Mouse (Mus musculus) forebrain, embryonic 14.5 days (tissue): ENCODE results near the gene Fam69b. TPM values are rescaled to one million over a fixed set of nuclear protein-coding genes. Genes with fewer than 3 reads are reported as not detected.

ENCODE experiments used
- ATAC-seq: fragments of 200-750 bp; cut with Nextera tagmentation; 2 replicates; pipeline ENCODE4 v1.8.0; 2017; ENCODE audit warnings: mild to moderate bottlenecking, moderate library complexity
- DNase-seq: peaks from one replicate; pipeline ENCODE4 v3.0.0-alpha.2; 2015; ENCODE audit warnings: low spot score
- H3K27ac ChIP-seq: fragments of 300-500 bp; sonication (generic); 2 replicates; pipeline ENCODE4 v1.5.1; 2014; ENCODE audit warnings: low read depth, mild to moderate bottlenecking, control low read depth, low read length, moderate library complexity
- H3K27me3 ChIP-seq: fragments of 300-500 bp; sonication (generic); replicated peaks from 2 replicates; pipeline ENCODE4 v1.6.1; 2014; ENCODE audit warnings: low read length, control low read depth, mixed read lengths; ENCODE audit not compliant: control insufficient read depth, insufficient read depth
- H3K36me3 ChIP-seq: fragments of 300-500 bp; sonication (generic); 2 replicates; pipeline ENCODE4 v1.6.1; 2014; ENCODE audit warnings: low read length, control low read depth; ENCODE audit not compliant: control insufficient read depth, insufficient read depth
- H3K4me1 ChIP-seq: fragments of 300-500 bp; sonication (generic); 2 replicates; pipeline ENCODE4 v1.6.1; 2014; ENCODE audit warnings: antibody characterized with exemption, low read length, control low read depth; ENCODE audit not compliant: control insufficient read depth, insufficient read depth
- H3K4me2 ChIP-seq: fragments of 300-500 bp; sonication (generic); 2 replicates; pipeline ENCODE4 v1.6.1; 2014; ENCODE audit warnings: mild to moderate bottlenecking, control low read depth, low read length
- H3K4me3 ChIP-seq: fragments of 300-500 bp; sonication (generic); 2 replicates; pipeline ENCODE4 v1.5.1; 2014; ENCODE audit warnings: low read depth, low read length, control low read depth
- H3K9ac ChIP-seq: fragments of 300-500 bp; sonication (generic); 2 replicates; pipeline ENCODE4 v1.6.1; 2014; ENCODE audit warnings: mild to moderate bottlenecking, low read length, control low read depth, moderate library complexity
- H3K9me3 ChIP-seq: fragments of 300-500 bp; sonication (generic); replicated peaks from 2 replicates; pipeline ENCODE4 v1.6.1; 2016; ENCODE audit warnings: low read length, control low read depth, mixed read lengths; ENCODE audit not compliant: control insufficient read depth
- WGBS: fragments of 180-500 bp; shearing (Covaris S2); extraction: QIAGEN DNeasy Blood & Tissue Kit; methylation state at CpG from one replicate; pipeline ENCODE4 v1.1.7; 2014; 5-methylcytosine and 5-hydroxymethylcytosine counted together
- polyA plus RNA-seq: library from polyadenylated mRNA; unstranded; fragments of >200 nt; fragmentation: Nextera tagmentation; extraction: Ambion mirVana; gene quantifications from 2 replicates; pipeline ENCODE4 v1.2.1, GENCODE M21; 2014

Fam69b gene
- polyA plus RNA-seq, 1 experiment from 2014 or later: 97.4 TPM

- Histone ChIP-seq H3K9me3 (no peaks in the 10 kb centered on the region), H3K27ac (no peak overlapping the region), H3K4me3 (no peak overlapping the region), H3K4me2 (no peak overlapping the region), H3K27me3 (no peaks in the 10 kb centered on the region), H3K4me1 (no peaks in the 10 kb centered on the region), H3K9ac (no peak overlapping the region), H3K36me3 (no peaks in the 10 kb centered on the region)
- no peak for ATAC-seq
- WGBS: 89% methylated on average over 6 of the region's 6 CpGs
- no peak for DNase-seq
Observed at GRCm38 (mm10) chr2:26594934-26595724, 33.1 kb upstream of the Fam69b start.

DNA sequence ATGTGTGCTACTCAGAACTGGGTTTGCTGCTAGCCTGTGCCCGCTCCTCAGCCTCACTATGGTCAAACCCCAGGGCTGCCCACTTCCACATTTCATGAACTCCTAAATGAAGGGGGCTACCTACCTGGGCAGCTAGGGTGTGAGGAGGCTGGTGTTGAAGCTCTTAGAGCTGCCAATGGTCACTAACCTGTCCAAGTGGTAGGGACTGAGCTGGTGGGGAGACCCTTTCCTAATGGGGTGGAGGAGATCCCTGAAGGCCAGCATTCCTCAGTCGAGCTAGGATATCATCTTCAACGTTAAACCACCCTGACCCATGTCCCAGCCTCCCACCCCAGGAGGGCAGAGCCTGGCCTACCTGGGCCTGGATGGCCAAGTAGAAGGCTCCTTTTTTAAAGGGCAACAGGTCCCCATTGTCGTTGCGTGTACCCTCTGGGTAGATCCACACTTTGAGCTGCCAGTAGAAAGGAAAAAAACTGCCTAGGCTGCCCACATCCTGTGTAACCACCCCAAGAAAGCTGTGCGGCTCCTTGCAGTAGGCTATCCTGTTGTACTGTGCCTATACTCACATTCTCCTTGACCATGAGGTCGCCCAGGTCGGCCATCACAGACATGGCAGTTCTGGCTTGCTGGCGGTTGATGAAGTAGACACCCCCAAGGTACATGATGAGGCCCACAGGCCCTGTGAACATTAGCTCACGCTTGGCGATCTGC lies 32.4 kb upstream of the Fam69b start:
- 88% methylated on average over 11 of the region's 11 CpGs for WGBS

DNA sequence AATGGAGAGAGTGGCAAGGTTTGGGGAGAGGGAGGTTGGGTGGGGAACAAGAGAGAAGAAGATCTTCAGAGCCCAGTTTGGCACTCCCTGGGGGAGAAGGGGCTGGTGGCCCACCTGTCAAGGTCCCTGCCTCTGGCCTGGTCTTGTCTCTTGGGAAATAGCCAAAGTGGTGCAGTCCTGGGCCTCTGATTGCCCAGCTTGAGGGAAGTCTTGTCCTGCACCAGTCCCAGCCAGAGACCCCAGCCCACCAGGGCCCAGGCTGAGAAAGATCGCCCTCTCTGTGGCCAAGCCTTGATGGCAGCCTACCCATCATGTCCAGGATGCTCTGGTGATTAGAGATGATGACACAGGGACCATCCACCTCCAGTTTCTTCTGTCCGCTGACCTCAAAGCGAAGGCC lies 31.4 kb upstream of the Fam69b start:
- H3K4me1 ChIP-seq: no peaks in the 10 kb centered on the region
- 93% methylated on average over 3 of the region's 3 CpGs for WGBS

More for the DNA sequence above, 32.4 kb upstream of the Fam69b start:
- ATAC-seq: no peak
- no peak for DNase-seq
- Histone ChIP-seq H3K4me3 (no peak overlapping the region), H3K36me3 (no peaks in the 10 kb centered on the region), H3K4me2 (no peak overlapping the region), H3K27me3 (no peaks in the 10 kb centered on the region), H3K9ac (no peak overlapping the region), H3K9me3 (no peaks in the 10 kb centered on the region), H3K27ac (no peak overlapping the region), H3K4me1 (no peaks in the 10 kb centered on the region)

GRCm38 (mm10) chr2:26597810-26598209 lies 30.4 kb upstream of the Fam69b start:
- Histone ChIP-seq H3K9ac (no peak overlapping the region), H3K27ac (no peak overlapping the region), H3K4me3 (no peak overlapping the region), H3K9me3 (no peaks in the 10 kb centered on the region), H3K4me1 (no peaks in the 10 kb centered on the region), H3K4me2 (no peak overlapping the region), H3K36me3 (no peaks in the 10 kb centered on the region), H3K27me3 (peaks cover 5% of the 10 kb centered on the region)
- 90% methylated on average over 2 of the region's 2 CpGs for WGBS
- ATAC-seq (no peak), DNase-seq (no peak)

More for the DNA sequence above, 31.4 kb upstream of the Fam69b start:
- DNase-seq (no peak), ATAC-seq (no peak)
- Histone ChIP-seq H3K4me2 (no peak overlapping the region), H3K27me3 (no peaks in the 10 kb centered on the region), H3K4me3 (no peak overlapping the region), H3K27ac (no peak overlapping the region), H3K9ac (no peak overlapping the region), H3K36me3 (no peaks in the 10 kb centered on the region), H3K9me3 (no peaks in the 10 kb centered on the region)

DNA sequence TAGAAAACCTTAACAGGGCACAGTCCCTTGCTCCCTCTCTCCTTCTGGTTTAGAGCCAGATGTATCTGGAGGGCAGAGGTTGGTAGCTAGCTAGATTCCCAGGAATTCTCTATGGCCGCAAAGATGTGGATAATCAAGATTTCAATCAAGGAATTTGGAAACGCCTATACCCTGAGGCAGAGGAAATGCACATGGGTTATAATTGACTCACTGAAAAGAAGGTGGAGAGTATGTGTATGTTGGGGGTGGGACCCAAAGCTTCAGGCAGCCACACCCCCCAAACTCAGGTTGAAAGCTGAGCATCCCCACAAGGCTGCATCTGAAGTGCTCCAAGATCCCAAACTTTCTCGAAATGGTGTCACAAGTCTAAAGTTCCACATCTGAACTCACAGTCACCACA lies 29.8 kb upstream of the Fam69b start:
- H3K4me2 ChIP-seq: no peak overlapping the region
- ATAC-seq (no peak), DNase-seq (no peak)
- no peaks in the 10 kb centered on the region; the same call in 1 of the 2 replicates for H3K4me1 ChIP-seq
- H3K36me3 ChIP-seq: no peaks in the 10 kb centered on the region
- no peak overlapping the region for H3K4me3 ChIP-seq
- 85% methylated on average over 3 of the region's 3 CpGs for WGBS
- peaks cover 12% of the 10 kb centered on the region for H3K27me3 ChIP-seq
- no peak overlapping the region for H3K9ac ChIP-seq
- H3K9me3 ChIP-seq: no peaks in the 10 kb centered on the region
- no peak overlapping the region for H3K27ac ChIP-seq

DNA sequence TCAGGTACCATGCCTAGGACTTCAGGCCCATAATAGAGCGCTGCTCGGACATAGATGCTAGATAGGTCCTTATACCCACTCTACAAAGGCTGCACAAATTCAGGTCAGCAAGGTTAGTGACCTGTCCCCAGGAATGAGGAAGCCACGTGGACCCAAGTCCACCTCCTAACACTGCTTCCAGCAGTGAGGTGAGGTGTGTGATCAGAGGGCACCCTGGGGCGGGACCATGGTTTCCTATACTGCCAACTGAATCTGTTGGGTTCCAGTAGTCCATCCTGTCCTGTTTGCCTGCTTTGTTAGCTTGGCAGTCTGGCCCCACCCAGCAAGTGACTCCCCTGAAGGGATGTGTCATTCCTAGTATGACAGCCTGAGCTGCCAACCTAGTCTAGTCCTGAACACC lies 28.3 kb upstream of the Fam69b start:
- H3K9ac ChIP-seq: no peak overlapping the region
- no peaks in the 10 kb centered on the region for H3K9me3 ChIP-seq
- DNase-seq (no peak), ATAC-seq (no peak)
- H3K4me3 ChIP-seq: no peak overlapping the region
- H3K27me3 ChIP-seq: peaks cover 26% of the 10 kb centered on the region
- no peak overlapping the region for H3K4me2 ChIP-seq
- H3K4me1 ChIP-seq: no peaks in the 10 kb centered on the region; the same call in 1 of the 2 replicates
- 91% methylated on average over 4 of the region's 4 CpGs for WGBS
- no peak overlapping the region for H3K27ac ChIP-seq
- no peaks in the 10 kb centered on the region for H3K36me3 ChIP-seq

- ATAC-seq (no peak), DNase-seq (no peak)
- WGBS: 90% methylated on average over 2 of the region's 2 CpGs
- Histone ChIP-seq H3K4me1 (no peaks in the 10 kb centered on the region; the same call in 1 of the 2 replicates), H3K27ac (no peak overlapping the region), H3K36me3 (no peaks in the 10 kb centered on the region), H3K27me3 (peaks cover 26% of the 10 kb centered on the region), H3K4me2 (no peak overlapping the region), H3K9ac (no peak overlapping the region), H3K4me3 (no peak overlapping the region), H3K9me3 (no peaks in the 10 kb centered on the region)
Observed at GRCm38 (mm10) chr2:26600664-26601063, 27.6 kb upstream of the Fam69b start.

DNA sequence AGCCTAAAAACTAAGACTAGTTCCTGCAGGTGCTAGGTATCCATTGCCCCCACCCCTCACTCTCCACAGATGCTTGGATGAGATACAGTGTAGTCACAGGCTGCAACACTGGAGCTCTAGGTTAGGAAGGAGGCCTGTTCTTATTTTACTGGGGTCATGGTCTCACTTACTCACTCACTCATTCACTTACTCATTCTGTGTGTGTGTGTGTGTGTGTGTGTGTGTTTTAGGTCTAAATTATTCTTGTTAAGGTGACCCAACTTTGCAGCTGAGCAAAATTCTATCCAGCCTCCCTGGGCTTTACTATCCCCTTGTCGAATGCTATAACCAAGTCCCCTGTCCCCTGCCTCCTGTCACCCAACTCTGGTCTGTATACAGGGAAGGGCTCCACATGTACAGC lies 26.7 kb upstream of the Fam69b start:
- ATAC-seq: no peak
- Histone ChIP-seq H3K27ac (no peak overlapping the region), H3K4me2 (no peak overlapping the region), H3K9me3 (no peaks in the 10 kb centered on the region), H3K27me3 (peaks cover 26% of the 10 kb centered on the region), H3K9ac (no peak overlapping the region), H3K4me1 (no peaks in the 10 kb centered on the region; the same call in 1 of the 2 replicates), H3K4me3 (no peak overlapping the region), H3K36me3 (no peaks in the 10 kb centered on the region)
- no peak for DNase-seq
- WGBS: 84% methylated on average over 1 of the region's 1 CpGs

- Histone ChIP-seq H3K27me3 (peaks cover 26% of the 10 kb centered on the region), H3K4me2 (no peak overlapping the region), H3K27ac (no peak overlapping the region), H3K4me3 (no peak overlapping the region), H3K9me3 (no peaks in the 10 kb centered on the region), H3K36me3 (no peaks in the 10 kb centered on the region), H3K4me1 (no peaks in the 10 kb centered on the region; the same call in 1 of the 2 replicates), H3K9ac (no peak overlapping the region)
- 89% methylated on average over 5 of the region's 5 CpGs for WGBS
- DNase-seq (no peak), ATAC-seq (no peak)
Observed at GRCm38 (mm10) chr2:26602631-26603030, 25.6 kb upstream of the Fam69b start.
